Mouse (Mus musculus) brown adipose tissue, adult 24 weeks (tissue): ENCODE results near the gene Slc5a5. TPM values are rescaled to one million over a fixed set of nuclear protein-coding genes. Genes with fewer than 3 reads are reported as not detected.

Experiments used
- H3K27ac ChIP-seq: fragments of 200-500 bp; replicated peaks from 2 replicates; pipeline ENCODE4 v1.5.1; 2012; ENCODE audit warnings: low read depth, mild to moderate bottlenecking, low read length
- H3K4me1 ChIP-seq: fragments of 200-500 bp; 2 replicates; pipeline ENCODE4 v1.6.1; 2012; ENCODE audit warnings: low read length, mixed read lengths; ENCODE audit not compliant: control insufficient read depth, insufficient read depth, insufficient read length
- H3K4me3 ChIP-seq: fragments of 200-500 bp; 2 replicates; pipeline ENCODE4 v1.5.1; 2012; ENCODE audit warnings: low read depth, mild to moderate bottlenecking, low read length, moderate library complexity; ENCODE audit not compliant: insufficient read depth
- polyA plus RNA-seq: library from polyadenylated mRNA; stranded (reverse); fragments of >200 nt; gene quantifications from 2 replicates; pipeline ENCODE4 v1.2.4, GENCODE M21; 2012; ENCODE audit not compliant: missing spikeins, insufficient read depth, insufficient read length

Gene Slc5a5
- polyA plus RNA-seq, 1 experiment: not detected

- H3K27ac ChIP-seq: no peak within 1 kb of the TSS
- peaks cover 6% of the 10 kb centered on the region; the same call in 1 of the 2 replicates for H3K4me1 ChIP-seq
- H3K4me3 ChIP-seq: peak within 1 kb of the TSS; percentile 38
Observed at GRCm38 (mm10) chr8:70862824-70863641, 29.5 kb downstream of the Slc5a5 start, which contains the start of gene Kcnn1. Gene Kcnn1 (minus strand): TSS chr8:70863258.

- H3K27ac ChIP-seq: no peak overlapping the region
- no peak overlapping the region for H3K4me3 ChIP-seq
- H3K4me1 ChIP-seq: no peaks in the 10 kb centered on the region; the same call in 1 of the 2 replicates
Observed at GRCm38 (mm10) chr8:70857516-70857915, 35.0 kb downstream of the Slc5a5 start.

- Histone ChIP-seq H3K27ac (0 out of 2 replicates have a peak overlapping the region, but pooled peaks have one; percentile 14), H3K4me1 (no peaks in the 10 kb centered on the region; the same call in 1 of the 2 replicates), H3K4me3 (peak overlapping the region; percentile 61)
Observed at GRCm38 (mm10) chr8:70856541-70857197, 35.9 kb downstream of the Slc5a5 start.

GRCm38 (mm10) chr8:70856028-70856427 is 36.5 kb downstream of the Slc5a5 start:
- H3K4me3 ChIP-seq: peak overlapping the region; percentile 61
- H3K27ac ChIP-seq: no peak overlapping the region
- no peaks in the 10 kb centered on the region; the same call in 1 of the 2 replicates for H3K4me1 ChIP-seq

GRCm38 (mm10) chr8:70853863-70854262 is 38.7 kb downstream of the Slc5a5 start:
- Histone ChIP-seq H3K27ac (no peak overlapping the region), H3K4me1 (no peaks in the 10 kb centered on the region; the same call in 1 of the 2 replicates), H3K4me3 (no peak overlapping the region)

GRCm38 (mm10) chr8:70852595-70853231 is 39.8 kb downstream of the Slc5a5 start:
- Histone ChIP-seq H3K4me3 (no peak overlapping the region), H3K4me1 (no peaks in the 10 kb centered on the region; the same call in 1 of the 2 replicates), H3K27ac (no peak overlapping the region)

GRCm38 (mm10) chr8:70851837-70852236 is 40.7 kb downstream of the Slc5a5 start:
- Histone ChIP-seq H3K4me3 (no peak overlapping the region), H3K27ac (no peak overlapping the region), H3K4me1 (no peaks in the 10 kb centered on the region; the same call in 1 of the 2 replicates)

- H3K4me1 ChIP-seq: no peaks in the 10 kb centered on the region
- no peak overlapping the region for H3K4me3 ChIP-seq
- no peak overlapping the region for H3K27ac ChIP-seq
Observed at GRCm38 (mm10) chr8:70850947-70851346, 41.6 kb downstream of the Slc5a5 start.

- Histone ChIP-seq H3K27ac (peak overlapping the region; percentile 4; the same call in 1 of the 2 replicates), H3K4me1 (no peaks in the 10 kb centered on the region), H3K4me3 (no peak overlapping the region)
Observed at GRCm38 (mm10) chr8:70850132-70850845, 42.3 kb downstream of the Slc5a5 start.

GRCm38 (mm10) chr8:70849333-70849990 is 43.1 kb downstream of the Slc5a5 start:
- Histone ChIP-seq H3K4me3 (no peak overlapping the region), H3K4me1 (no peaks in the 10 kb centered on the region), H3K27ac (0 out of 2 replicates have a peak overlapping the region, but pooled peaks have one; percentile 4)

- Histone ChIP-seq H3K4me1 (no peaks in the 10 kb centered on the region), H3K27ac (no peak overlapping the region), H3K4me3 (no peak overlapping the region)
Observed at GRCm38 (mm10) chr8:70846371-70847154, 46.0 kb downstream of the Slc5a5 start.

- Histone ChIP-seq H3K4me1 (no peaks in the 10 kb centered on the region), H3K27ac (no peak overlapping the region), H3K4me3 (no peak overlapping the region)
Observed at GRCm38 (mm10) chr8:70845108-70845507, 47.4 kb downstream of the Slc5a5 start.

GRCm38 (mm10) chr8:70844523-70844922 is 48.0 kb downstream of the Slc5a5 start:
- H3K27ac ChIP-seq: no peak overlapping the region
- H3K4me1 ChIP-seq: no peaks in the 10 kb centered on the region
- H3K4me3 ChIP-seq: no peak overlapping the region
